22 mouse cellular contexts compared by ENCODE assay signal in the genomic region with DNA sequence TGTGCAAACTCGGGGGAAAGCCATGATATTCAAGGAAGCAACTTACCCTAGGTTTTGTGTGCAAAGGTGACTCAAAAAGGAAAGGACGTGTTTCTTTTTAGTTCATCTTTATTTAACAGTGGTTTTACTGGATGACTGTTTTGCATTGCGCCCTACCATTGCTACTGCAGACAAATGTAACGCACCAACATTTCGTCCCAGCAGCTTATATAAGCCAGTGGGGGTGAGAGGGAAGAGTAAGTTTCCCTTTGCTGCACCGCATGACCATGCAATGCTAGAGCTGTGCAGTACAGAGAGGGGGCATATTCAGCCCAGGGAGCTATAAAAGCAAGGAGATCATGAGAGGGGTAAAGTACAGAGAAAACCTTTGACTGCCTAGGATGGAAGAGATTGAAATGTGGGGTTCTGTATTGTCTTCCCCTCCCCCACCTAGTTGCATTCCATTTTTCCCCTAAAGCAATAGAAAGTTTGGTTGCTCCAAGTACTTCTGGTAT.
"Had no signal": no experiment of that assay in that cellular context is flagged by ENCODE, and none has a peak within 500 bp of the region (broad histone marks: within the 10 kb centered on the region; RNA-seq: fewer than 3 reads in every experiment).

No protein-coding gene starts in this region.

- H3K9me3 ChIP-seq: intestine, embryonic 15.5 days; limb, embryonic 10.5 days; limb, embryonic 13.5 days; liver, embryonic 12.5 days; liver, embryonic 15.5 days; lung, embryonic 15.5 days; megakaryocyte, embryonic 14.5 days; midbrain, embryonic 12.5 days; stomach, embryonic 15.5 days had no signal

- H3K4me2 ChIP-seq: intestine, embryonic 15.5 days; limb, embryonic 13.5 days; liver, embryonic 12.5 days; liver, embryonic 15.5 days; lung, embryonic 15.5 days; midbrain, embryonic 12.5 days; stomach, embryonic 15.5 days had no signal

- H3K4me3 ChIP-seq: intestine, embryonic 15.5 days; layer of hippocampus, adult 2 months; left cerebral cortex, adult 2 months; limb, embryonic 10.5 days; limb, embryonic 13.5 days; liver, embryonic 12.5 days; liver, embryonic 15.5 days; lung, embryonic 15.5 days; megakaryocyte, embryonic 14.5 days; midbrain, embryonic 12.5 days; stomach, embryonic 15.5 days had no signal

- H3K4me1 ChIP-seq: intestine, embryonic 15.5 days; limb, embryonic 10.5 days; limb, embryonic 13.5 days; liver, embryonic 12.5 days; liver, embryonic 15.5 days; lung, embryonic 15.5 days; megakaryocyte, embryonic 14.5 days; stomach, embryonic 15.5 days had no signal

- DNase-seq: kidney, adult 2 months; kidney, postnatal 25 days; layer of hippocampus, postnatal 36 days; liver; lung, adult 18-20 months; lung, postnatal 10 days; lung, postnatal 36 days; right cerebral cortex, postnatal 14 days; spleen, adult 18-20 months; thymus, postnatal 25 days had no signal

- H3K27me3 ChIP-seq: intestine, embryonic 15.5 days; limb, embryonic 13.5 days; liver, embryonic 12.5 days; liver, embryonic 15.5 days; lung, embryonic 15.5 days; midbrain, embryonic 12.5 days; stomach, embryonic 15.5 days had no signal

- H3K9ac ChIP-seq: intestine, embryonic 15.5 days; limb, embryonic 13.5 days; liver, embryonic 12.5 days; liver, embryonic 15.5 days; lung, embryonic 15.5 days; midbrain, embryonic 12.5 days; stomach, embryonic 15.5 days had no signal

- ATAC-seq: intestine, embryonic 15.5 days; liver, embryonic 12.5 days had no signal

- H3K27ac ChIP-seq: intestine, embryonic 15.5 days; kidney, postnatal 0 days; layer of hippocampus, adult 2 months; left cerebral cortex, adult 2 months; limb, embryonic 10.5 days; limb, embryonic 13.5 days; liver, embryonic 12.5 days; liver, embryonic 15.5 days; lung, embryonic 15.5 days; midbrain, embryonic 12.5 days; stomach, embryonic 15.5 days had no signal

- H3K36me3 ChIP-seq: intestine, embryonic 15.5 days; limb, embryonic 10.5 days; limb, embryonic 13.5 days; liver, embryonic 12.5 days; liver, embryonic 15.5 days; lung, embryonic 15.5 days; midbrain, embryonic 12.5 days; stomach, embryonic 15.5 days had no signal
